Mouse (Mus musculus) adrenal gland, adult 18-20 months (tissue): ENCODE results near the gene Zfp93. TPM values are rescaled to one million over a fixed set of nuclear protein-coding genes. Genes with fewer than 3 reads are reported as not detected.
"Not testable (repeated sequence)": the region's sequence is repeated elsewhere in the genome, so short reads cannot be mapped to it uniquely, and the experiment has no call there.

Source experiments
- DNase-seq, 2 experiments: peaks; one replicate each; pipeline ENCODE4 v3.0.0; 2021 to 2022; ENCODE audit warnings: low spot score in 2 of 2
- long read RNA-seq, 2 experiments: library from polyadenylated mRNA; stranded (forward); transcript quantifications; one replicate each; pipeline ENCODE4 v2.0.0; 2021
- total RNA-seq, 2 experiments: library from RNA; stranded (reverse); gene quantifications; 1 replicate in 1 of 2; 2 replicates in 1 of 2; pipeline ENCODE4 v1.2.3; 2021

Zfp93 gene
- 1 to 10 TPM; 3.1 to 4.5 TPM for total RNA-seq
- long read RNA-seq, experiment 1, transcript Zfp93-202 (4 exons, 3,508 nt): major isoform, 6 of 7 reads
- long read RNA-seq, experiment 1, partial matches to known transcripts: 1 of 7 reads
- long read RNA-seq, experiment 1, other reads (novel, unspliced or antisense): 0 of 7 reads
- long read RNA-seq, experiment 2, transcript Zfp93-202 (4 exons, 3,508 nt): major isoform, 5 of 6 reads
- long read RNA-seq, experiment 2, partial matches to known transcripts: 1 of 6 reads
- long read RNA-seq, experiment 2, other reads (novel, unspliced or antisense): 0 of 6 reads

- peak; percentile 53 to 57 for DNase-seq
Observed at GRCm38 (mm10) chr7:24270288-24270672, at the start of gene Zfp93. Zfp93 (plus strand) TSS chr7:24270420.

DNA sequence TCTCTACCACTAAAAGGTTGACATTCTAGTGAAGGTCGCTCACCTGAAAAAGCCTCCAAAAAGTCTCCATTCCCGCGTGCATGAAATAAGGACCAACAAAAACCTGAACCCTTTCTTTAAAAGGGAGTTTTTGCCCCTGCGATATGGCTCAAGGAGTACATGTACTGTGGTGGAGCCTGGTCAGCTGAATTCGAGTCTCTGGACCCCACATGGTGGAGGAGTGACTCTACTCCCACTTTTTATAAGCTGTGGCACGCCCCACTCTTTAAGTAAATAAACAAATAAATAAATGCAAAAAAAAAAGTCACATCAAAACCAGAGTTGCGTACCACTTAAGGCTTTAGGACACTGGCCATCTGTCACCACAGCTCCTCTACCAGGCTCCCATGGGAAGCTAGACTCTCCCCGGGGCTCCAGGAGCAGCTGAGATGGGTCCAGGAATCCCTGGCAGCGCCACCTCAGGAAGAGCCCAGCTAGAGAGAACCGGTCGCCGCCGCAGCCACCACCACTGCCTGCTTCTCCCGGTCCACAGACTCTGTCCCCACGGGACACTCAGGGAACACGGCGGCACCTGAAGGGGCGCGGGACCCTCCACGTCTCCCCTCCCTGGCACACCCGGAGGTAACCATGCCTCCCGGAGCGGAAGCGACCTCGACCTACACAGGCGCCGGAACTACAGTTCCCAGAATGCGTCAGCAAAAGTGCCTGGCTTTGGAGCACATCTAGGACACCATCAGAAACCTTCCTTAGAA is 33.0 kb upstream of the Zfp93 start, which contains the start of gene Zfp109:
Gene Zfp109, minus strand, starts transcription at position 521 of the 752 bp plus-strand sequence.
- peak; percentile 50 to 56 for DNase-seq

DNA sequence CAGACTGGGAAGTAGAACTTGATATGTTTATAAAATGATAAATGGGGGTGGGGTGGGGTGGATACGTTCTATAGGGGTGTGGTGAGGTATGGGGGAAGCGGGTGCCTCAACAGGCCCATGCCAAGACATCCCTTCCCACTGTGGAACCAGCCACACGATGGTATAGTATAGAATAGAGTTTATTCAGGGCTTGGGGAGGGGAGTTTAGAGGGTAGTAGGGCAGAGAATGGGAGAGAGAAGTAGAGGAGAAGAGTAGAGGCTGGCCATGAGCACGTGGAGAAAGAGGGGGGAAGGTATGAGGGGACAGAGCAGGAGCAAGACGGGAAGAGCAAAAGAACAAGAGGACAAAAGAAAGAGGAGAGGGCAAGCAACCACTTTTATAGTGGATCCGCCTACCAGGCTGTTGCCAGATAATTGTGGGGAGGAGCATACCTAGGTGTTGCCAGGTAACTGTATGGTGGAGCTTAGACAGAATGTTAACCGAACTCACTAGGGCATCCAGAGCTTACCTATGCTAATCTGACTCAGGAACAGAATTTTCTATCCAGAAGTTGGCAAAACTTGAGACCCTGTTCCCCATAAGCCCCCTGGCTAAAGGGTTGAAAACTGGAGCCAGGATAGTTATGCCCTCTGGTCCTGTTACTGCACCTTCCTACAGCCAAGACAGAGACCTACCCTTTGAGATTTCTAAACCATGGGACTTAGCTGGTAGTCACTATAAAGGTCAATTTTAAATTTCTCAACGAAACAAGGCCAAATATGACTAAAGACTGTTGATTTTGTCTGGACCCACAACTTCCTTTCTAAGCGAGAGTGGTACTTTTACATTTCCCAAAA is 16.2 kb upstream of the Zfp93 start:
- DNase-seq: no peak

DNA sequence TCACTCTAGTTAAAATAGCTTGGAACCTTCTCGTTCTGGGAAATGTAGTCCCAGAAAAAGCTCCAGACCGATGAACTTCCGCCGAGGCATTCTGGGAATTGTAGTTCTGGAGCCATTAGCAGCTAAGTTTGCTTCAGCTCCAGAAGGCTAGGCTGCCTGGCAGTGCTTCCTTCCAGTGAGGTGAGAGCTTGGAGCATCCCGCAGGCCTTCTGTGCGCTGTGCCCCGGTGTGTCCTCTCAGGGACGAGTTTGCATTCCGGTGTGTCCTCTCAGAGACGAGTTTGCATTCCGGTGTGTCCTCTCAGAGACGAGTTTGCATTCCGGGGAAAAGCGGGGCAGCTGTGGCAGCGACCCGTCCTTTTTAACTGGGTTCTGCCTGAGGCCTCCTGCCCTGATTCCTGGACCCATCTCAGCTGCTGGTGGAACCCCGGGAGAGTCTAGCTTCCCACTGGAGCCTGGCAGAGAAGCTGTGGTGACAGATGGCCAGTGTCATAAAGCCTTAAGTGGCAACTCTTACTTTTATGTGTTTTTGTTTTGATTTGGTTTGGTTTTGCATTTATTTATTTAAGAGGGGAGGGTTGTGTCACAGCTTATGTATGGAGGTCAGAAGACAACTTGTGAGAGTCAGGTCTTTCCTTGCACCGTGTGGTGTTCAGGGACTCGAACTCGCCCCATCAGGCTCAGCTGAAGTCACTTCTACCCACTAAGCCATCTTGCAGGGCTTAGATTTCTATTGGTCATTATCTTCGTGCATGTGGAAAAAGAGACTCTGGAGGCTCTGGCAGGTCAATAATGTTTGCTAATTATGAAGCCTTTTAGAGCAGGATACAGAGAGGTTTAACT is 15.4 kb upstream of the Zfp93 start, which contains the start of gene Zfp108:
Gene Zfp108, plus strand, starts transcription at position 162 of the 842 bp plus-strand sequence.
- DNase-seq: peak; percentile 65 to 66

DNA sequence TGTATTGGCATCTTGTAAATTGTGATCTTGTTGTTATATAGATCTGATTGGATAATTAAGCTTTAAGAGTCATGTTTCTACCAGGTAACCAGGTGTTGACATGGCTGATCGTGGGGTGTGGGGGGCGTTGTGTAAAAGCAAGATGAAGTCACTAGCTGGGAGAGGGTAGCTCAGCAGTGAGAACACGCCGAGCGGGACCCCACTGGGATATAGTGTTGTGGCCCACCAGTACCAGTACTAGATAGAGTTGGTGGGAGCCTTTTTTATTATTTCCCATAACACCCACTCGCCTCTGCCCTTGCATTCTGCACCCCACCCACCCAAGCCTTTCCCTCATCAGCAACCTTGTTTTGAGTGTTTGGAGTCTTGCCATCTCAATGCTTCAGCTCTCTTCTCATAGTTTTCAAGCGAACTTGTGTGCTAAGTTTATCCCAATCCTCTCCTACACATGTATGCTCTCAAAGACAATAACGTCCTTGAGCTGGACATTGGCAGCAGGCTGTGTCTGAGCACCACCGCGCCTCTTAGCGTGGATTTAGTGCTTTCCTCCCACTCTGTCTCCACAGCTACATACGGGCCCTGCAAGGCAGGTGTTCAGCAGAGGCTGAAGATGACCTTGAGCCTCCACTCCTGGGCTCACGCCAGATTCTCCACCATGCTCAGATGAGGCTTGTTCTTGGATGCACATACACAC is 10.8 kb upstream of the Zfp93 start:
- no peak for DNase-seq

DNA sequence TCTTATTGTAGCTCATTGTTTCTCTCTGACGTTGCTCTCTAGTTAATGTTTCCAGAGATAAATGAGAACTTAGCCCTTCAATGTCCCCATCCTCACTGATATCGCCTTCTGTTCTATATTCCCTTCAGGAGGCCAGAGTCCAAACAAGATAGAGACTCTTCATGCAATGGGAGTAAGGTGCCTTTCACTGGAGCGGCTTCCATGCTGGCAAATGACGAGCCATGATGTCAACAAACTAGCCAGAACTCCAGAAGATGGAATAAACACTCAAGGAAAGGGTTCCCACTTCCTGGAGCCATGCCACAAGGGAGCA is 10.3 kb upstream of the Zfp93 start:
- DNase-seq: no peak

GRCm38 (mm10) chr7:24268176-24269155 is 1.8 kb upstream of the Zfp93 start:
- no peak for DNase-seq

- DNase-seq: no peak
Observed at GRCm38 (mm10) chr7:24269256-24269655, 964 bp upstream of the Zfp93 start.

GRCm38 (mm10) chr7:24269667-24270287 is 443 bp upstream of the Zfp93 start:
- DNase-seq: no peak

DNA sequence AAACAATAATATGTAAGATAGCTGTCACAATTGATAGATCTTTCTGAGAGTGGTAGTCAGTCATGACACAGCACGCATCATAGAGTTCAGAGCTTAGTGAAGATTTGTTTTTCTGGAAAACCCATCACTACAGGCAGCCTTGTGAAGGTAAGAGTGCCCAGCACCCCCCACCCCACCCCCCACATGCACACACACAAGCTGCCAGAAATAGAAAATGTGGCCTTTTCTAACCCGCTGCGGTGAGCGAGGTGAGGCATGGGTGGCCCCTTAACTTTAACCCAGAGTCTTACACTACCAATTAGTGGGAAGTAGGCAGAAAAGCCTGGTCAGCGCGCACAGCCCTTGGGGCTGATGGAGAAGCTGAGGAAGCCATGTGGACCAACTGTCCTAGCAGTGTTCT is 971 bp downstream of the Zfp93 start:
- DNase-seq: no peak

DNA sequence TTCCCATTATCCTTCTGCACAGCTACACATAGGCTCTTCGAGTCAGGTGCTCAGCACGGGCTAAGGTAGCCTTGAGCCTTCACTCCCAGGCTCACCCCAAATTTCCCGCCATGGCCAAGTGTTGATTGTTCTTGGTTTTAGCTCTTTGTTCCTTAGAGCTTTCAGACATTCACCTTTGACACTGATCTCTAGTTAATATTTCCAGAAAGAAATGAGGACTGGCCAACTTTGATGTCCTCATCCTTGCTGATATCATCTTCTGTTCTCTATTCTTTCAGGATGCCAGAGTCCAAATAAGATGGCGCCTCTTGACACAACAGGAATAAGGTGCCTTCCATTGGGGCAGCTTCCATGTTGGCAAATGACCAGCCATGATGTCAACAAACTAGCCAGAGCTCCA is 4.2 kb downstream of the Zfp93 start:
- DNase-seq: no peak

GRCm38 (mm10) chr7:24278771-24279170 is 8.6 kb downstream of the Zfp93 start:
- DNase-seq: not testable (repeated sequence)

DNA sequence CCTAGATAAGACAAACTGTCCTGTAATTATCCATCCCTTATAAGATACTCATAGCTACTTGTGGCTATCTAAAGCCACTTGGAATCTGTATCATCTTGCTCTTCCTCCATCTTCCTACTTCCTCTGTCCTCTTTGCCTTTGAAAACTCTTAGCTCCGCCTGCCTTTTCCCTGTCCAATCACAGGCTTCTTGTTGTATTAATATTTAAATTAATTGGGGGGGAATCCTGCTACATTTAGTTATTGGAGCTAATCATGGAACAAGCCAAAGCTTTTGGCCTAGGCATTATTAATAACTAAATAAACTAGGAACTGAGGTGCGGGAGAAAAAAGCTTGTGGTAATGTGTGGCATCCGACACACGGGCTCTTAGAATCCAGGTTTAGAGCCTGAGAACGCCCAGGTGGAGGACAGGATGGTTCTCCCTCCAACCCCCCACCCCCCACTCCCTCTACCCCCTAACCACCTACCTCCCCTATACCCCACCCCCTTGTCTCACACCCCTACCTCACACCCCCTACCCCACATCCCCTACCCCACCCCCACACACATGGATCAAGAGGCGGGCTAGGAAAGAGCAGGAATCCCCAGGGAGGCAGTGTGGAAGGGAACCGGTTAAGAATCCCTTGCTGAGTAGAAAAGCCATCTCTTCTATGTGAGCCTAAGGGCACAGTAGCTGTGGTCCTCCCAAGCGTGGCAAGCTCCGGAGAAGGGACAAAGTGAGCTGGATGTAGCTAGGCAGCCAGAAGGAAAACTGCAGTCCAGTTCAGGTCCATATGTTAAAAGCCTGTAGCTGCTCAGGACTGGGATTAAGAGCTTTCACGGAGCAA is 10.0 kb downstream of the Zfp93 start:
- DNase-seq: no peak

GRCm38 (mm10) chr7:24280858-24281145 is 10.6 kb downstream of the Zfp93 start:
- no peak for DNase-seq

DNA sequence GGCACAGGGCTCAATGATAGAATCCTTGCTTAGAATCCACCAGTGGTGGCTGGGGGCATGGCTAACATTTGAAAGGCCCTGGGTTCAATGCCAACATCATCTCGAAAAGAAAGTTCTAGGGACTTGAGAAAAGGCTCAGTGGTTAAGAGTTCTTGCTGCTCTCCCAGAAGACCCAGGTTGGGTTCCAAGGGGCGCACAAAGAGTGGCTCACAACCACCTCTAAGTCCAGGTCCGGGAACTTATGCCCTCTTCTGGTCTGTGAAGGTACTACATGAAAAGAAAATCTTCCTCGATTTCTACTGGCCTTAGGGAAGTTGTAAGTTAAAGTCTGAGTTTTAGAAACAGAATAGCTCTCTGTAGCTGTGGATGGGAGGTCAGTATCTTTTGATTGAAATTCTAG is 15.9 kb downstream of the Zfp93 start:
- no peak for DNase-seq

DNA sequence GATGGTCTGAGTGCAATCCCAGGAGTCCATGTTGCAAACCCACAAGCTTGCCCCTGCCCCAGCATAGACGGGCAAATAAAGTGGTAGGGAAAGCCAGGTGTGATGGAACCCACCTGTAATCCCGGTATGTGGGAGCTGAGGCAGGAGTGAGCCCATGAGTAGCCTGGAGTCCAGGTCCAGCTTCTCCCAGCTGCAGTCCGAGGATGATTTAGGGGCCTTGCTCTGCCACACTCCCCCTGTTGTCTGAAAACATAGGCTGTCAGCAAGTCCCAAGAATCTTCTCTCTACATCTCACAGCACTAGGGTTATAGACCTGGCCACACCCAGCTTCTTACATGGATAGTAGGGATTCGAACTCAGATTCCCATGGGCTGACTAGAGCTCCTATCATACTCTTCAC is 16.7 kb downstream of the Zfp93 start:
- DNase-seq: no peak

DNA sequence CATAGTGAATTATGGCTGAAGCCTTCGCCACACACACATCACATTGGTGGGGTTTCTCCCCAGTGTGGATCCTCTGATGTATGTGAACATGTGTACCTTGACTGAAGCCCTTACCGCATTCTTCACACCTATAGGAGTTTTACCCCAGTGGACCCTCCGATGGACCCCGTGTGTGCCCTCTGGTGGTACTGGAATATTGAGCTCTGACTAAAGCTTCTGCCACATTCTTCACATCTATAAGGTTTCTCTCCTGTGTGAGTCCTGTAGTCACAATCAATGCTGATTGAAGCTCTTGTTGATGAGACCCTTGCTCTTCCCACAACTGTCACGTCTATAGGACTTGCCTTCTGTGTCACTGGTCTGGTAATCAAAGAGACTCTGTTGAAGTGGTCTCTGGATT is 17.4 kb downstream of the Zfp93 start:
- no peak for DNase-seq

- DNase-seq: no peak
Observed at GRCm38 (mm10) chr7:24288512-24288911, 18.3 kb downstream of the Zfp93 start.
